Mouse (Mus musculus): ENCODE data around the gene Plekhn1.

DNA sequence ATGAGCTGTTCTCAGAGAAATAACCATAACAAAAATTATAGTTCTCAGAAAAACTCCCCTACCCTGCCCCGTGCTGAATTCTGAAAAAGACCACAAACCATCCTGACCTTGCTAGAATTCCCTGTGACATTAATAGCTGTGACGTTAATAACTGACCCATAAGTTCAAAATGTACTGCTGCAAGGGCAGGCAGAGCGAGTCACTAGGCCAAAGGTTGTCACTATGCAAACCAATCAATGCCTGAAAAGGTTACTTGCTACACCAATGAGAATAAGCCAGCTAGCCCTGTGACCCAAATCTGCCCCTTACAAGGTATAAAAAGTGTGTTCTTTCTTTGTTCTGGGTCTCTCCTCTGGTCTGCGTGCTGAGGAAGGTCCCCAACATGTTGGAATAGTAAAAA, 25.8 kb downstream of the Plekhn1 start:
- TF ChIP-seq CTCF (IDR thresholded peaks at IDR 0.05; ENCODE audit: insufficient read depth, low read depth, low read length) (no peak), POLR2A (IDR thresholded peaks at IDR 0.05; ENCODE audit: insufficient read depth, low read depth, low read length) (no peak)

All from olfactory bulb, adult 2 months (tissue).